Mouse (Mus musculus) embryonic facial prominence, embryonic 15.5 days (tissue): Measurements from ENCODE around the gene Capg. TPM values are rescaled to one million over a fixed set of nuclear protein-coding genes. Genes with fewer than 3 reads are reported as not detected.

ENCODE experiments used
- polyA plus RNA-seq: library from polyadenylated mRNA; unstranded; fragments of >200 nt; fragmentation: Nextera tagmentation; extraction: Ambion mirVana; gene quantifications from 2 replicates; pipeline ENCODE4 v1.2.1, GENCODE M21; 2015

The Capg gene
- polyA plus RNA-seq, 1 experiment from 2014 or later = 122 TPM

Other genes starting within 250 kb of the Capg start
- not detected in 2 replicates for gene Sftpb, start 239.8 kb upstream of the Capg start, polyA plus RNA-seq
- 39.4 and 39.5 TPM in 2 replicates for gene Usp39, start 199.2 kb upstream of the Capg start, polyA plus RNA-seq
- 33.0 and 36.0 TPM in 2 replicates for gene 0610030E20Rik, start 197.1 kb upstream of the Capg start, polyA plus RNA-seq
- 14.7 and 15.2 TPM in 2 replicates for gene Tmem150a, start 188.9 kb upstream of the Capg start, polyA plus RNA-seq
- gene Rnf181, start 177.4 kb upstream of the Capg start, polyA plus RNA-seq = 106 and 120 TPM in 2 replicates
- 27.9 and 29.0 TPM in 2 replicates for gene Vamp5, start 163.9 kb upstream of the Capg start, polyA plus RNA-seq
- gene Vamp8, start 153.7 kb upstream of the Capg start, polyA plus RNA-seq = 177 and 183 TPM in 2 replicates
- 39.0 and 42.6 TPM in 2 replicates for gene Ggcx, start 130.1 kb upstream of the Capg start, polyA plus RNA-seq
- gene Mat2a, start 104.8 kb upstream of the Capg start, polyA plus RNA-seq = 294 and 307 TPM in 2 replicates
- 0.18 and 0.49 TPM in 2 replicates for gene Sh2d6, start 22.7 kb upstream of the Capg start, polyA plus RNA-seq
- gene Elmod3, start 54.0 kb downstream of the Capg start, polyA plus RNA-seq = 18.8 and 23.9 TPM in 2 replicates
- gene Retsat, start 54.1 kb downstream of the Capg start, polyA plus RNA-seq = 18.1 and 18.7 TPM in 2 replicates
- 26.9 and 27.3 TPM in 2 replicates for gene Tgoln1, start 72.6 kb downstream of the Capg start, polyA plus RNA-seq
- gene Tcf7l1, start 244.9 kb downstream of the Capg start, polyA plus RNA-seq = 52.3 and 54.7 TPM in 2 replicates